Mouse (Mus musculus): ENCODE data around the gene Crybb1. TPM values are rescaled to one million over a fixed set of nuclear protein-coding genes. Genes with fewer than 3 reads are reported as not detected.
A peak's percentile ranks its signal among the peaks of the same experiment; 100 is the strongest.

Gene Crybb1
- total RNA-seq, 4 experiments from 2014 or later: 0.74 to 7.0 (median 2.6) TPM

DNA sequence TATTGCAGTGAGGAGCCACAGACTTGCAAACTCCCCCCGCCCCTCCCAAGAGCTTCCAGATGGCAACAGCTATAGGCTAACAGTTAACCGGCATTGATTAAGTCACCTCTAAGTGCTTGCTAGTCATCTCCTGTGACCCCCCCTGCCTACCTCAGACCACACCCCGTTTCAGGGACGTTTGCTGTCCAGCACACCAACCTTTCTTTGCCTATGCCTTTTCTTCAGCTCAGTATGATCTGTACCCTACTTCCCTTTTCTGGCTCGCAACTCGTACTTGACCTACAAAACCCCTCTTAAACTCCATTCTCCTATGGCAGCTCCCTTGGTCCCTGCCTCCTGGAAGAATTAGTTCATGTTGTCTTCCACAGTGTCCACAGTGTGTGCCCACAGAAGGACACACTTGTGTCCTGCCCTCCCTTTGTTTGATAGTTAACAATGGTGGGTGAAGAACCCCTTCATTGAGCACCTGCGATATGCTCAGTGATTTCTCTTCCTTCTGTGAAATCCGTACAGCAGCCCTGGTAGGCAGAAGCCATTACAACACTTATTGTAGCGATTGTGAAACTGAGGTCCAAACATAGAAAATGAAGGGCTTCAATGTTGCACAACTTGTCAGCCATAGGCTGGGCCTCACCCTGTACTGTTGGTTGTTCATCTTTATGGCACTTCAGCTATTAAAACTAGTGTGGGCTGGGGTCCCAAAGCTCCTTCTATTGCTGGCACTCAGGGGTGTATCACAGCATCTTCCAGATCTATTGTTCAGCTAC is 10.6 kb downstream of the Crybb1 start:
- no peak for DNase-seq

DNA sequence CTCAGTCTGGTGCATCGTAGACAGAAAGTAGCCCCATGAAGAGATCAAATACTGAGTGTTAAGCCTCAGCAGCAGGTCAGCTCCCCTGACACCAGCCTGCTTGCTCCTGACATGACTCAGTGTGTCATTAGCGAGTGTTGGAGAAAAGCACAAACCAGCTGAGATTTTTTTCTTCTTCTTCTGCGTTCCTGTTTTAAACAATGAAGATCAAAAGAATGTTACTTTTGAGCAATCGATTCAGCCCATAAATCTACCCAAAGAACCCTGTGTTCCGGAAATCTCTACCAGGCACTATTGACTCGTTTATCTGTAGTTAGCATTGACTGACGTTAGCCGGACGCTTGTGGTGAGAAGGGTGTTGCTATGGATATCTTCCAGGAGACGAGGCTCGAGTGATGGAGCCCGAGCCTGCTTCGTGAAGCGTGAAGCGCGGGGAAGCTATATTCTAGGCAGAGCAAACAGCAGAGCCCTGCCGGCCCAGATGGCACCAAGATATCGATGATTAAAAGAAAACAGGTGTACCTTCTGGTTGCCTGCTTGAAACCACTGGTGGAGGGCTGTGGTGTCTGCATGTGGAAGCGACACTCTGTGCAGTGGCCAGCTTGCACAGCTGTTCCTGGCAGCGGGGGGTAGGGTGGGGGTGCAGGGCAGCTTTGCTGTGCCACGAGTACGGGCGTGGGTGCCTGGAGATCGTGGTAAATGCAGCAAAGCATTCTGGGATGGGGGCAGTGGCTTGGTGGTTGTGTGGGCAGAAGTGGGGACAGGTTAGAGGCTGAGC is 15.3 kb downstream of the Crybb1 start:
- DNase-seq: no peak

DNA sequence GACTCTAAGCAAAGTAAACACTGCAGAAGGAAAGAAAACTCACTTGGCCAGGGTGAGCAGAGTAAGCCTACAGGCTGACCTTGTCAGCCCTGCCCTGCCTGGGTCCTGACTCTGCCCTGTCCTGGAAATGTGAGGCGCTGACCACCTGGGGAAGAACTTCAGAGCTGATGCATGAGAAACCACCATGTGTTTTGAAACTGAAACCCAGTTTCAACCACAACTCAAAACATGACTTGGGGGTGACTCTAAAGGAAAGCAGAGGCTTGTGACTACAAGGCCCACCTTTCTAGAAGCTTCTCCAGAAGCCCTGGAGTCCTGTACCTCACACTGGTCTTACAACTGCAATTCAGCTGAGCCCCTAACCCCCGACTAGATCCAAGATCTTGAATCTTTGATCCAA is 17.3 kb downstream of the Crybb1 start:
- no peak for DNase-seq

DNA sequence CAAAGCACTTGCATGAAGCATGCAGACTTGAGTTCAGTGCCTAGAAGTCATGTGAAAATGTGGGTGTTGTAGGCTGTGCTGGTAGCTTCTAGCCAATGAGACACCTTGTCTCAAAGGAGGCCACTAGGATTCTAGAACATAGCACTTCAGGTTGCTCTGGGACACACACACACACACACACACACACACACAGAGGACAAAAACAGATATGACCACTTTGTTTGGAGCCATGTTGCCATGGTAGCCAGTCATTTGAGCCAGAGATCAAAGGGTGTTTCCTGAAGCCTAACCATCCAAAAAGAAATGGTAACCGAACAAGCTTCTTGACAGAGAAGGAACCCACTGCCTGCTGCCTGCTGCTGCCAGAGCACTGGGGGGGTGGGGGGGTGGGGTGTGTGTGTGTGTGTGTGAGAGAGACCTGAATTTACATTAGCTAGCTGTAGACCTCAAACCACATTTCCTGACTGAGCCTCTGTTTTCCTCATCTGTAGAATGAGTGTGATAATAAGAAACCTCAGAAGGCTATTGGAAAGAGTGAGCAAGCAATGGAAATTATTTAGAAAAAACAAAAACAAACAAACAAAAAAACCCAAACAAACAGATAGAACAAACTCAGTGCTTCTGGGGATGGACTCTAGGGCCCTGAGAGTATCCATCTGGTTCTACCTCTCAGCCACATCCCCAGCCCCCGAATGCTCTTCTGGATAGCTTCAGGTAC is 18.3 kb downstream of the Crybb1 start:
- no peak for DNase-seq

DNA sequence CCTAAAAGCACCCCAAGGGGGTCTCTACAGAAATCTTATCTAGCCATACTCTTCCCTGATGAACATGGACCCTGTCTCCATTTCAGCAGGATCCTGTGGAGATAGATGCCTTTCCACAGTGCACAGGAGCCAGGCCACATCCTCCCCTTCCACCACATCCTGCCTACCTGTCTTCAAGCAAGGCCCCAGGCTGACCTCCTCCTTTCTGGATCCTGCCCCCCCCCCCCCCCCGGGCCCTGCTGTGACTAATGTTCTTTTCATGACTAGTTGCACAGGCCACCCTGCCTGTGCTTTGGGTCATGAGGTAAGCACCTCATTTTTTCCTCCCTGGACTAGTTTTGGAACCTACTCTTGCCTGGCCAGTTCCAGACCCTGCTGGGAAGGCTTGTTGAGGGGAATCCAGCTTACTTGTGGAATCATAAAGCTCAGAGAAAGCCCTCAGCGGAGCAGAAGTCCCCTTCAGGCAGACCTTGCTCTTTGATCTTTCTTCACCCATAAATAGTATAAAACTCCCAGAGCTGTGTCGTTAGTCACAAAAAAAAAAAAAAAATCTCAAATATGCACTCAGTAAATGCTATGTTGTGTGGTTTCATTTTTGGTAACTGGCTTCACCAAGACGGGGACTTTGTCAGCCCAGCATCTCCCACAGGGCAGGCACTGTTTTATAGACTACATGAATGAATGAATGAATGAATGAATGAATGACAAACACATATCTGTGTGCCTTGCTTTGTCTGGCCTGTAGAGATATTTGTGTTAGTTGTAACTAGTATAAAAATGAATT is 19.6 kb downstream of the Crybb1 start:
- no peak for DNase-seq

DNA sequence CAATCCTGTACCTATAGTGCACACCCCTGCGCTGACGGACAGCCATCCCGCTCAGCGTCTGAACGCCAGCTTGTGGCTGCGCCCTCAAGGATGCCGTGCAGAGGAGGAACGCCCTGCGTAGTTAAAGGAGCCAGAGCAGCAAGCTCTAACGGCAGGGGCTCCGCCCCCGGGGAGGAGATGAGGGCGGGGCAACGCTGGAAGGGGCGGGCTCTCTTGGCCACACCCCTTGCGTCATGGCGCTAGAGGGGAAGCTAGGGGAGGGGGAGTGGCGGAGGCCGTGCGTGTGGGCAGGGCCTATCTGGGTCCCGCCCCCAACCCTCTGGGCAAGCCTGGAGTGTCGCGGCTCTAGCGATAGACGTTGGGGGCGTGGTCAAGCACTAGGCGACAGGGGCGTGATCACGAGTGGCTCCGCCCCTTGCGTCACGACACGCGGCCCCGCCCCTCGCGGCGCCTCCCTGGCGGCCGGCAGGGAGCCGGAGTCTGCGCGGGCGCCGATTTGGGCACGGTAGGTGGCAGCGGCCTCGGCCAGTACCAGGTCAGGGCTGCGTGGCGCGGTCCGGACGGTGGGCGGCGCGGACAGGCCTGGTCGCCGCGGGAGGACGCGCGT is 20.8 kb downstream of the Crybb1 start, which contains the start of gene Tpst2:
Gene Tpst2, plus strand, starts transcription at position 425 of the 607 bp plus-strand sequence.
- DNase-seq: peak; percentile 100

DNA sequence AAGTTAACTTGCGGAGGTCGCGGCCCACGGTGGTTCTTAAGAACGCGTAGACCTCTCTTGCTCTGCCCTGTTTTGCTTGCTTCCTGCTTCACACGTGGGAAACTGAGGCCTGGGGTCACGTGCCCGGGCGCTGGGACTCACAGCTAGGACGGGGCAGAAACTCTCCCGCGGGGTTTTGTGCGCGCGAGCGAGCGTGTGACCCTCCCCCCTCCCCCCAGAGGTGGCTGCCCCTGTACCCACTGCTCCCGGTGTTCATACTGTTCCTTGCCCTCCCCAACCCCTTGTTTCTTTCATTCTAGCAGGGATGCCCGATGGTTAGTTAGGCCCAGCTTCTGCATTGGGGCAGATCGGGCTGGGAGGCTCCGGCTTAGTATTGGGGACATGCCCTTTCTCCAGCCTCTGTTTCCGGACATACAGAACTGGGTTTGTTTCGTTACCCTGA is 21.3 kb downstream of the Crybb1 start:
- no peak for DNase-seq

DNA sequence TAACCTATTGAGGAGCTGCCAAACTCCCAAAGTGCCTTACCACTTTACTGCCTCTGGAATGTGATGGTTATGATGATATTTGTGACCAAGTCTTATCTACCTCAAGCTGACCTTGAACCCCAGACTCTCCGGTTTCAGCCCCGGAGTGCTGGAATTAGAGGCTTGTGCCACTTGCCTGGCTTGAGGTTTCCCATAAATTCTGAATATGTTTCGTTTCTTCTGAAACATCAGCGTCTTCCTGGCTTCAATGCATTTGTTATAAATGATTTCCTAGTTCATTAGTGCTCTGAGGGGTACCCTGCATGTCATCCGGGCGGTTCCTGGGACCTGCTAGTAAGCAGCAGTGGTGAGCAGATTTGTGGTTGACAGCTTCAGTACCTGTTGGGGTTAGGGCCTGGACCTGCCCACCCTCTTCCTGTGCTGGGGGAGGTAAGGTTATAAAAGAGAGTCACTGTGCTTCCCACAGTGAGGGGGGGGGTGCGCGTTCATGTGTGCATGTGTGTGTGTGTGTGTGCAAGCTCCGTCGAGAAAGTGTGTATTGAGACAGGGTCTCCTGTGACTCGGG is 22.4 kb downstream of the Crybb1 start:
- no peak for DNase-seq

DNA sequence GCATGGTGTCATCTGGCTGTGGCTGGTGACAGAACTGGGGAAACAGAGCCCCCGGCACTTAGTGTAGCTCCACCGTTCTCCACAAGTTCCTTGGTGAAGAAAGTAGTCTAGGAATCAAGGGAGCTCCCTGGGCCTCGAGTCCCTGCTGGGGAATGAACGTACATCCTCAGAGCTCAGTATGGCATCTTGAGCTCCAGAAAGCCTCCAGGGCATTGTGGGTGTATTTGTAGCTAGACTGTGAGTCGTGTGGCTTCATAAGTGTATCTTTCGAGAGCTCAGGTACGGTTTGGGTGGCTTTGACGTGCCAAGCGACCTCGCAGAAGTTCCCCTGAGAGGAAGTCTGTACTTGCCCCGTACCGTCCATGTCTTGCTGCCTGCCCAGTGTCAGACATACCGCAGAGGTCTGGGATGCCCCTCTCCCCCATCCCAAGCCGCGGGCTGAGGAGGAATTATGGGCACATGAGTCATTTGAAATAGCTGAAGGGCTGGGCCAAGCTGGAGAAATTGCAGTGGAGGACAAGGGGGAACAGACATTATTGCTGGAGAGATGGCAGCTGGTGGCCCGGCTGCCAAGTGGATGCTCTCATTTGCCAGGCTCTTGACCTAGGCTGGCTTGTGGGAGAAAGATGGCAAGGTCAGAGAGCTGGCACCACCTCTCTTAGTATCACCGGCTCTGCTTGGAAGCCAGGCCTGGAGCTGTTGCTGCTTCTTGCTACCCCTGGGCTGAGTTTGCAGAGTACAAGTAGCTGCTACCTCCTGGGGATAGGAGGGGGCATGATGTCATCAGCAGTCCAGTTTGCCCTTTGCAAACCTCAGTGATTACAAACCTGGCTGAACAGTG is 23.8 kb downstream of the Crybb1 start:
- peak; percentile 85 for DNase-seq

DNA sequence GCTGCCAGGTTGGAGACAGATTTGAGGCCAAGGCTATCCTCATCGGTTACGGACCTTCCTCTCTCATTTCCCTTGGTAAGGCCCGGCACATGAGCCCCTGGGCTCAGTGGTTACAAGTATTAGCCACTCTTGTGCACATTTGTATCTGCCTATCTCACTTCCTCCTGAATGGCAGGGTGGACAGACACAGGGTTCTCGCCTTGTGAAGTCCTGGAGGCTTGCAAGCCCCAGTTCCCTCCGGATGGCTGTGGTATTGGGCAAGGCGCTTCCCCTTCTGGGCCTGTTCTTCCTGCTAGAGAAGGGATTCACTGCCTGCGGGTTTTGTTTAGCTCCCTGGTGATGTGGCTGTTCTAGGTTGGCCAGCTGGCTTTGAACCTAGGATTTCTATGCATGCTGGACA is 24.5 kb downstream of the Crybb1 start:
- DNase-seq: no peak

DNA sequence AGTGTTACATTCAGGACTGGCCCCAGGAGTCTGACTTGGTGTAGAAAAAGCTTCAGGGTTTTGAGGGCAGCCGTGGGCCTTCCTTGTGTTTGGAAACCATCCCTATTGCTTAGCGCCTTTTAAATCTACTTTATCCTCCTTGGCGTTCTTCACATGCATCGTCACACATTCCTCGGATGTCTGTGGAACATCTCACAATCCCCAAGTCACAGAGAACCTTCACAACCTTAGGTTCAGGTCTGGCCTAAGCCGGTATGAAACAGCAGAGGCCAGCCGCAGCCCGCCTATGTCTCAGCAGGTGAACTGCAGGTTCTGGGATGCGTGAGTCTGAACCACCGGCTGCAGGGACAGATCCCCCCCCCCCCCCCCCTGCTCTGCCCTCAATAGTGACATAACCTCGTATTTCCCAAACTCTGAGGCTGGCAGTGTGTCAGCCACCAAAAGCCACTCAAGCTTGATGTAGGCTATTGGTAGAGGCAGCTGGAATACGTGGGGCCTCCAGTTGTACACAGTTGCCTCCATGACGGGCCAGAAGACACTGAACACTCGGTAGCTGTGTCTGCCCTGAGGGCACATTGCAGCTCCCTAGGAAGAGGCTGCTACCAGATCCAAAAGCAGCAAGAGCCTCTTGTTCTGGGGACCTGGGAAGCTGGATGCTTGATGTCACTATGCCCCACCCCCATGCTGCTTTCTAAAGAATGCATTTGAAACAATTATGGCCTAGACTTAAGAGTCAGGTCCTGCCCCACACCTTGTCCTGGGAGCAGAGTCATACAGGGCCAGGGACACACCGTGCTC is 25.4 kb downstream of the Crybb1 start:
- DNase-seq: no peak

DNA sequence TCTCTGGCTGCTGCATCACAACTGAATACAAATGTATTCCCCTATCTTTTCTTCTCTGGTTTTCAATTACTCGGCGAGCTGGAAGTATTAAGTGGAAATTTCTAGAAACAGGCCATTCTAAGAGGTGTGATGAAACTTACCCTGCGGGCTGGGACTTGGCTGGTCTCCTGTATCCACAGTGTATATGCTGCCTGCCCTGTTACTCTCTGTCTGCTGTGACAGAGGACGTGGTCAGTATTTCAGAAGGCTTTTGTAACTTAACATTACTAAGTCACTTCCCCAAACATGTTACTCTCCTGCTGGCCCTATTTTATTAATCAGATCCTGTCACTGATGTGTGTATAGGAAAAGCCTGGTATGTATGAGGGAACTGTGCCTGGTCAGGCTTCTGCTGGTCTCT is 26.1 kb downstream of the Crybb1 start:
- no peak for DNase-seq

DNA sequence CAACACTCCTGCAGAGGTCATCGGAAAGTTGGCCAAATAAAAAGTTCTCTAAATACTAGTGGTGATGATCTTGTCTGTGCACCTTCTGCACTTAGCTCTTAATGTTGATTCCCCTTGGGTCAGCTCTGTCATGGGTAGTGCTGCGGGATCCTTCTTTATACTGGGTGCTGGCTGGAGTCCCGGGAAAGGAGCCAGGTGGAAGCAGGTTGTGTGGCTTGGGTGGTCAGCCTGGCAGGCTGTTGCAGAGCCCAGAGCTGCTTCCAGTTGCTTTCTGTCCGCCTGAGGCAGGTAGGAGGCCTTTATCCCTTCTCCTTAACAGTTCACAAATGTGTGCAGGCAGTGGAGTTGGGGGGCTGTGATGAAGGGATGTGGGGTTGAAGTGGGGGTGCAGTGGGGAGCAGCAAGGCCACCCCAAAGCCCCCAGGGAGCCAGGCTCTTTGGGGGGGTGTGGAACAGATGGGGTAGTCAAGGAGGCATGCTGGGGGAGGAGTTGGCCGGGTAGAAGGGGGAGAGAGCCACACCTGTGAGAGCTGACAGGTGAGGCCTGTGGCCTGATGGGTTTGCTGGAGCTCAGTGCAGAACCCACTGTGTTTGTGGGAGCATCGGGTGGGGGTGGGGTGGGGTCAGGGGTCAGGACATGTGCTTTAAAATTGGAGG is 26.6 kb downstream of the Crybb1 start:
- no peak for DNase-seq

DNA sequence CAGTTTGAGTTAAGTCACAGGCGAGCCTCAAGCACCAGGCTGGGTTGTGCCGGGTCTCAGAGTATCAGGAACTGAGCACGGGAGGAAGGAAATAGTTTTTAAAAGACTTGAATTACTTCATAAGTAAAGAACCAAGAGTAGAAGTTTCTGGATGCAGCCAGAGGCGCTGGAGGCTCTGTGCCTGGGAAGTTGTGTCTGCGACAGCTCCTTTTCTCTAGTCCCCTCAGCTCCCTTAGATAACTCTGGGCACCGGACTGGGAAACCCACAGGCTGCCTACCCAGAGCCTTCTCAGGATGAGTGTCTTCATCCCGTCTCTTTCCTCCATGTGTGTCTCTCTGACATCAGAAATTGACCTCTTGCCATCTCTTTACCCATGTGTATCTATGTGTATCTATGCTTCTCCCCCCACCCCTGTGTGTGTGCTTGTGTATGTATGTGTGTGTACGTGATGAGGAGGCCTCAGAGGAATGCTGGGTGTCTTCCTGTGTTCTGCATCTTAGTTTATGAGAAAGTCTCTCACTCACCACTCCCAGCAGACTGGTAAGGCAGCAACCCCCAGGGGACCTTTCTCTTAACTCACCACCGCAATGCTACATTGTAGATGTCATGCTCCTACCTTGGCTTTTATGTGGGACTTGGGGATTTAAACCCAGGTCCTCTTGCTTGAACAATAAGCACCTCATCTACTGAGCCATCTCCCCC is 27.3 kb downstream of the Crybb1 start:
- no peak for DNase-seq

DNA sequence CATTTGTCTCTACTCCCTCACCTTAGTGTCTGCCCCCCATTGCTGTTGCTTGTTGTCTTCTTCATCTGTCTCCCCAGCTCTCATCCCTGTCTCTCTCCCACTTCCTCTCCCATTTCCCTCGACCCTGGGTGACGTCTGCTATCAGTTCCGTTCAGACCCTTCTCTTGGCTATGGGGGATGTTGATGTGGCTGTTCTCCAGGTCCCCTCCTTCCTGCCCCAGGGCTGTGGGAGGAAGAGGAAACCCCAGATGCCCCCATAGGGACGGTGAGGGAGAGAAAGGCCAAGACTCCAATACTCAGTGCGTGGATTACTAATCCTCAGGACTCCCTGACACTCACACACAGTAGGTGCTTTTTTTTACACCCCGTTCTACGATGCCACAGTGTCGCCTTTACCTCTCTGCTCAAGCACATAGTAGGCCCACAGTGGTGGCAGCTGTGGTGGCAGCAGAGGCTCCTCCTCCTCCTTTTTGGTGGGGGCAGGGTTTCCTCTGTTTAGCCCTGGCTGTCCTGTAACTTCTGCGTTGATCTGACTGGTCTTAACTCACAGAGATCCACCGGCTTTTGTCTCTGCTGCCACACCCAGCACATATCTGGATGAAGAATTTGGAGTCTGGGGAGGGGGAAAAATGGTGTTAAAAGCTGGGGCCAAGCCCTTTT is 28.1 kb downstream of the Crybb1 start:
- no peak for DNase-seq

DNA sequence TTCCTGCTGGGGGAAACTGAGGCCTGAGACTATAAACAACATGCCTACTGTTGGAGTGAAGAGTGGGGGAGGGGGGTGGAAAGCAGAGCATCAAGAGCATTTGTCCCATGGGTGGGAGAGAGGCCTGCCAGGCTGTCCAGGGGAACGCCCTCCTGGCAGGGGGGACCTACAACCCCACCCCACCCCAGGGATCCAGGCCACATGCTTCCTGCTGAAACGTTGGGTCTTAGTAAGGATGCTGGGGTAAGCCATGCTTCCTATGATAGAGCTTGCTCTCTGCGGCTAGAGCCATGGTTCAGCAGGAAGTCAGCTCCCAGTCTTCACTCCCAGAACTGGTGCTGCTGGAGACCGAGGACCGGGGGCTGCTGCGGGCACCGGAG is 28.6 kb downstream of the Crybb1 start:
- no peak for DNase-seq

DNA sequence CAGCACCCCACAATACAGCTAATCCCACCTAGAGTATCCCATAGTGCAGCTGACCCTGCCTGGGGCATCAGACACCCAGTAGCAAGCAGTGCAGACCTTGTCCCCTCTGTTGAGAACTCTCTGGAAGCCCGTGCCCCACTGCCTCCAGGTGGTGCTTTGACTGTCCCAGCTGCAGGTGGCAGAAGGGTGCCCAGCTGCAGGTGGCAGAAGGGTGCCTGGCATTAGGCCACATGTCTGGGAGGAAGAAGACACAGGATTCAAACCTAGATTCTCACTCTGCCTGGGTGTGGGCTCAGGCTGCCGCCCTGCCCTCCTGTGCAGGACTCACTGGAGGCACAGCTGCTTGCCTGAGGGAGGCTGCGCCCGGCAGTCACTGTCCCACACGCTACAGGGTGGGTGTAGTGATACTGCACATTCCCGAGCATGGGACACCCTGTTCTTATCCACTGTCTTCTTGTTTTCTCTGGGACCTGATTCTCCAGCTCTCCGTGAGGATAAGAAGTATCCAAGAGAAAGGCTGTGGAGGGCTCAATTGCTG is 30.0 kb downstream of the Crybb1 start:
- no peak for DNase-seq

DNA sequence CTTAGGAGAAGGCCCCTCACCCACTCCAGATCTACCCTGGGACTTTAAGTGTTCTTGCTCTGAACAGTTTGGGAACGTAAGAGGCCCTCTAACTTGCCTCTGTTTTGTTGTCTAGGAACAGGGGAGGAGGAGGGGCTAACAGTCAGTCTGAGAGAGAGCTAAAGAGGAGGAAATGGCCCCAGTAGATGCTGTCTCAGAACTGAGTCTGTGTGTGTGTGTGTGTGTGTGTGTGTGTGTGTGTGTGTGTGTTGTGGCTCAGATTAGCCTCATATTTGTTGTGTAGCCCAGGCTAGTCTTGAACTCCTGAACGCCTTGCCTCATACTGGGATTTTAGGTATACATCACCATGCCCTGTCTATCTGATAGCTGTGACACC is 31.0 kb downstream of the Crybb1 start:
- DNase-seq: no peak
